Mouse (Mus musculus): ENCODE results near the gene Sned1.
"Not testable (repeated sequence)": the region's sequence is repeated elsewhere in the genome, so short reads cannot be mapped to it uniquely, and the experiment has no call there.

Gene Sned1

GRCm38 (mm10) chr1:93229221-93229620, 6.4 kb upstream of the Sned1 start:
- no peak for DNase-seq (ENCODE audit: low spot score)

GRCm38 (mm10) chr1:93229626-93230025, 6.0 kb upstream of the Sned1 start:
- no peak for DNase-seq (ENCODE audit: low spot score)

- no peak for DNase-seq (ENCODE audit: low spot score)
Observed at GRCm38 (mm10) chr1:93236545-93236924, 894 bp downstream of the Sned1 start.

- no peak for DNase-seq (ENCODE audit: low spot score)
Observed at GRCm38 (mm10) chr1:93237676-93238075, 2.0 kb downstream of the Sned1 start.

GRCm38 (mm10) chr1:93238201-93238600, 2.6 kb downstream of the Sned1 start:
- no peak for DNase-seq (ENCODE audit: low spot score)

- no peak for DNase-seq (ENCODE audit: low spot score)
Observed at GRCm38 (mm10) chr1:93245936-93246335, 10.3 kb downstream of the Sned1 start.

- DNase-seq (ENCODE audit: low spot score) = no peak
Observed at GRCm38 (mm10) chr1:93252586-93252985, 16.9 kb downstream of the Sned1 start.

- DNase-seq (ENCODE audit: low spot score) = no peak
Observed at GRCm38 (mm10) chr1:93255761-93256160, 20.1 kb downstream of the Sned1 start.

- DNase-seq (ENCODE audit: low spot score) = no peak
Observed at GRCm38 (mm10) chr1:93257560-93257959, 21.9 kb downstream of the Sned1 start.

- no peak for DNase-seq (ENCODE audit: low spot score)
Observed at GRCm38 (mm10) chr1:93267207-93267606, 31.6 kb downstream of the Sned1 start.

- no peak for DNase-seq (ENCODE audit: low spot score)
Observed at GRCm38 (mm10) chr1:93268246-93268645, 32.6 kb downstream of the Sned1 start.

GRCm38 (mm10) chr1:93270516-93271240, 35.0 kb downstream of the Sned1 start:
- DNase-seq (ENCODE audit: low spot score) = no peak

GRCm38 (mm10) chr1:93271751-93272150, 36.1 kb downstream of the Sned1 start:
- DNase-seq (ENCODE audit: low spot score) = no peak

GRCm38 (mm10) chr1:93272409-93272821, 36.8 kb downstream of the Sned1 start:
- DNase-seq (ENCODE audit: low spot score) = peak; percentile 29

GRCm38 (mm10) chr1:93275561-93275960, 39.9 kb downstream of the Sned1 start:
- DNase-seq (ENCODE audit: low spot score) = no peak

GRCm38 (mm10) chr1:93277041-93277440, 41.4 kb downstream of the Sned1 start:
- no peak for DNase-seq (ENCODE audit: low spot score)

GRCm38 (mm10) chr1:93289678-93290214, 54.1 kb downstream of the Sned1 start:
- no peak for DNase-seq (ENCODE audit: low spot score)

- DNase-seq (ENCODE audit: low spot score) = no peak
Observed at GRCm38 (mm10) chr1:93290956-93291355, 55.3 kb downstream of the Sned1 start.

- no peak for DNase-seq (ENCODE audit: low spot score)
Observed at GRCm38 (mm10) chr1:93291591-93291990, 56.0 kb downstream of the Sned1 start.

GRCm38 (mm10) chr1:93292006-93292405, 56.4 kb downstream of the Sned1 start:
- no peak for DNase-seq (ENCODE audit: low spot score)

GRCm38 (mm10) chr1:93294491-93294890, 58.9 kb downstream of the Sned1 start:
- DNase-seq (ENCODE audit: low spot score) = not testable (repeated sequence)

GRCm38 (mm10) chr1:93299791-93300190, 64.2 kb downstream of the Sned1 start:
- DNase-seq (ENCODE audit: low spot score) = no peak

- DNase-seq (ENCODE audit: low spot score) = no peak
Observed at GRCm38 (mm10) chr1:93300578-93300977, 64.9 kb downstream of the Sned1 start.
